Mouse (Mus musculus): ENCODE data around the gene Ppid.

Ppid gene

DNA sequence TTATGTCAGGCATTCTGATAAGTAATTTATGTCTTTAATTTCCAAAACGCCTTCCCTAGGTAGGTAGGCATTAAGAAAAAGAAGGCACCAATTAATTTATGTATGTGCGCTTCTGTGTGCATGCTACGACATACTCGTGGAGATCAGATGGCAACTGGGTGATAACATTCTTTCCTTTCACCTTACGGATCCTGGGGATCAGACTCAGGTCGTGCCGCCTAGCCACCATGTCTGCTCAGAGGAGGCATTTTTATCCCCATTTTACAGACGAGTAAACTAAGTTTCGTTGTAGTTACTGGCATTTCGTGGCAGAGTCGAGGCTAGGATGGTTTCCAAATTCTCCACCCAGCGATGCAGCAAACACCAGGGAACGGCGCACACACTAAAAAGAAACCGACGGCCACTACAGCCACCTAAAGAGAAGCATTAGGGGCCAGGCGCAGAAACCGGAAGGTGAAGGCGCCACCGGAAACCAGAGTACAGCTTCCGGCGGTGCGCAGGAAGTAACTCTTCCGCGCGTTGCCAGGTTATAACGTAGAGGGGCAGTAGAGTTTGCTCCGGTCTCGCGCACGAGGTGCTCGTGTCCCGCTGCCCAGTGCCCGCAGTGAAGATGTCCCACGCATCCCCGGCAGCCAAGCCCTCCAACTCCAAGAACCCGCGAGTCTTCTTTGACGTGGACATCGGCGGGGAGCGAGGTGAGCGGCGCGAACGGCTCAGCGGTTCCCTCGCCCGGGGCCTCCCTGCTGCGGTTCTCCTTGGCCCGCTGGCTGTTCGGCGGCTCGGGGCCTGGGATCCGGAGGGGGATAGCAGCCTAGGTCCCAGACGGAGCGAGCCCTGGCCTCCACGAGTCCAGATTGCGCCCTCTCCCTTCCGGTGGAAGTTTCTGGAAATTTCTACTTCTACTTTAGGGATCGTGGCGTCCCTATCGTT is at the start of gene Ppid:
TSS of gene Ppid (plus strand) at position 480 of the 930 bp plus-strand sequence.
- DNase-seq, result peak; percentile 81 to 90

DNA sequence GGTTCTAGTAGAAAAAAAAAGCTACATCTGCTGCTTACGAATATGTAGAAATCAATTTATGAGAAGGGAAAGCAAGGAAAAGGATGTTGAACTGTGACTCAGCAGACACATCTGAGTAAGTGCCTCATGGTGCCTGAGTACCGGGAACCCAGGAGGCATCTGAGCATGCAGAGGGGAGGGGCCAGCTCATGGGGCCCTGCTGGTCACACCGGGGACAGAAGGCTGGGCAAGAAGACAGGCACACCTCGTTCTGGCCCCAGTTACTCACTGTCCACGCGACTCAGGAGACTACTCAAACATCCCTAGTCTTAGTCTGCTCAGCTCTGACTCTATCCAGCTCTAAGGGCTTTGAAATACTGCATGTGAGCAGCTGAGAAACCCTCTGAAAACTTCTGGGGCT is 48.6 kb upstream of the Ppid start:
- DNase-seq, result peak; percentile 52 to 86

DNA sequence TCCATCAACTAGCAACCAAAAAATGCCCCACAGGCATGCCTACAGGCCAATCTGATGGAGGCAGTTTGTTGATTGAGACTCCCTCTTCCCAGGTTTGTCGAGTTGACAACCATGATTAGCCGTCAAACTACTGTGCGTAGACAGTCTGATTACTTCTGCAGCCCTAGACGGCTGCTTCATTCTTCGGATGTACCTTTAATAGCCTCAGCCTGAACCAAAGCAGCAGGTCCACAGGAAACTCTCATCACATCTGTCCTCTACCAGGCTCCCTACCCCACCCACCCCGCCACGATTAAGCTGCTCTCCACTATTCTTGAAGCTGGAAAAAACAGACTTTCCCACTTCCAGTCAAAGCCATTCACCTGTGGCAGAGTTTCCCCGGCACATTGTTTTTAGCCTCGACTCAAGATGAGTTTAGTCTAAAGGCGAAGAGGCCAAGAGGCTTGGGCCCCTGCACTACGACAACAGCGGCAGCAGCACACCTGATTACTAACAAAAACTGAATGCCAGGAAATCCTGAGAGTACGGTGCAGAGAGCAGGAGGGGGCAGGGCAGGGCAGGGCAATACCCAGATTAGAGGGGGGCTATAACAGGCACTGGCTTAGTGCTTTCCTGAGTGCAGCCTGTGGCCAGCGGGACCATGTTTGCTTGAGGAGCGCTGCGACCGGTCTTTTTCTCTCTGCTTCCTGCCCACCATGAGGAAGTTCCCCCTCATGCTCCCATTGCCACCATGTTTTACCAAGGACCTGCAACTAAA is 42.3 kb upstream of the Ppid start:
- DNase-seq, result no peak

DNA sequence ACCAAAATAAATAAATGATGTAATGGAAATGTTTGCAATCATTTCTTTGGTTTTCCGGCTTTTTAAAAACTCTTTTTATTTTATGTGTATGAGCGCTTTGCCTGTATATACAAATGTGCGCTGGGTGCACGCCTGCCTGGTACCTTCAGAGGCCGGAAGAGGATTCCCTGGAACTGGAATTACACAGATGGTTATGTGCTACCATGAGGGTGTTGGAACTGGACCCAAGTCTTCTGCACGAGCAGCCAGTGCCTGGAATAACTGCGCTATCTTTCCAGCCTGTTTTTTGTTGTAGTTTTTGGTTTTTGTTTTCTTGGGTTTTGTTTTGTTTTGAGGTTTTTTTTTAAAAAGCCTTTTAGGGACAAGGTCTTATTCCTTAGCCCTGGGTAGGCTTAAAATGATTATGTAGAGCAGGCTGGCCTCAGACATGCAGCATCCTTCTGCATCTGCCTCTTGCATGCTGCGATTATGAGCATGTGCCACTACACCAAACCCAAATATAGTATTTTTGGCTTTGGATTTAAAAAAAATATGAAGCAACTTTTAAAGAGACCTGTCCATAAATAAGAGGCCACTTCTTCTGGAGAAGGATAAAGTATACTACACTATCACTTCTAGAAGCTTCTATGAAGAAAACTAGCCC is 41.3 kb upstream of the Ppid start:
- no peak for DNase-seq

DNA sequence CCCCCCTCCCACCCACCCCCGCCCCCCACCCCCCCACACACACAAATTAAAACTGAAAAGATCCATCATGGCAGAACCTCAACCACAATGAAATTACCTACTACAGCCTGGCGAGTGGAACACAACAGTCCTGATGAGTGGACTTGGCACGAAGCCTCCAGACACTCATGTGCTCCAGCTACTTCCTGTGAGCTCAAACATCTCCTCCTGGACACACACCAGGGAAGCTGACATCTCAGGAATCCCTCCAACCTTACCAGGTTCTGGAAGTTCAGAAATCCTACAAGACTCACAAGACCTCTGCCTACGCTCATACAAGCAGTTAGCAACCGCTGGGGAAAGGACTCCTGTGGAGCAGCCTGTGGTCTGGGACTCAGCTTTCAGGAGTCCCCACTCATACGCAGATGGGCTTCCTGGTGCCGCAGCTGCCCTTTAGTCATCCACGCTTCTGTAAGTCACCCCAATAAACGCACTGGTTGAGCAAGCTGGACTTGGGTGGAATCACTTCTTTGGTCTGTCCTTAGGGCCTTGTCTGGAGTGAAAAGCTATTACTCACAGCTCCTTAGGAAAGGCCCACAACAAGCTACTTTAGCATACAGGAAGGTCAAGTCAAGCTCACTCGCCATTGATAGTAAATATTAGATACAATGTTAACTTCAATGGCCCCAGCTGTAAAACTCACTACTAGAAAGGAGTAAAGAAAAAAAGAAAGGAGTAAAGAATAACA is 39.2 kb upstream of the Ppid start:
- peak; percentile 61 for DNase-seq

DNA sequence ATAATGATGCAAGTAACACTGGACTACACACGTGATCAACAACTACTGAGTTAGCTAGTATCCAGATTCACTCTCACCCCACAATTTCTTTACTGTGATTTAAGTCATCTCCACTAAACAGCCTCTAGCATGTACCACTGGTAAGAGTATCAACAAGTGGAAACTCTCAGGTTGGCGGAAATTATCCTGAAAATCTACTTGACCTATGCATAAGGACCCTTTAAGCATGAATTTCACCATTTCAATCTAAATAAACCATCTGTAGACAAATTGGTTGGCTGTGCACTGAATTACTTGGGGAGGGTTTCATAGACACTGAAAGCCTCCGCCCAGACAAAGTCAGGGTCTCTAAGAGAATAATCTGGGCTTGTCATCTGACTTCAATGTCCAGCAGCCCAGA is 37.4 kb upstream of the Ppid start:
- no peak for DNase-seq

DNA sequence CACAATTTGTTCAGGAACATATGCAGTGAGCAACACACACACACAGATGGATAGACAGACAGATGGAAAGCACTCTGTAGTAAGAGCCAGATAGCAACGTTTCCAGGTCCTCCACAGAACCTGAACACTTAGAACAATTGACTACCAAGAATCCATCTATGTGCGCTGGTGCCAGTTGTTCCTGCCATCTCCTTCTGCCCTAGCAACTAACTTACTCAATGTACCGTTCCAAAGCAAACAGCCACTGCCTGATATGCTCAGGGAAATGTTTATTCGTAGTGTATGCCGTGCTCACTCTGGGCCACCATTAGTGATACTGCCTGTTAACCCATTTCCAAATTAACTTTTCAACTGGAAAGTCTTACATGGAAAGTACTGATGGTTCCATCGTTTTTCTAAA is 36.1 kb upstream of the Ppid start:
- DNase-seq, result no peak

DNA sequence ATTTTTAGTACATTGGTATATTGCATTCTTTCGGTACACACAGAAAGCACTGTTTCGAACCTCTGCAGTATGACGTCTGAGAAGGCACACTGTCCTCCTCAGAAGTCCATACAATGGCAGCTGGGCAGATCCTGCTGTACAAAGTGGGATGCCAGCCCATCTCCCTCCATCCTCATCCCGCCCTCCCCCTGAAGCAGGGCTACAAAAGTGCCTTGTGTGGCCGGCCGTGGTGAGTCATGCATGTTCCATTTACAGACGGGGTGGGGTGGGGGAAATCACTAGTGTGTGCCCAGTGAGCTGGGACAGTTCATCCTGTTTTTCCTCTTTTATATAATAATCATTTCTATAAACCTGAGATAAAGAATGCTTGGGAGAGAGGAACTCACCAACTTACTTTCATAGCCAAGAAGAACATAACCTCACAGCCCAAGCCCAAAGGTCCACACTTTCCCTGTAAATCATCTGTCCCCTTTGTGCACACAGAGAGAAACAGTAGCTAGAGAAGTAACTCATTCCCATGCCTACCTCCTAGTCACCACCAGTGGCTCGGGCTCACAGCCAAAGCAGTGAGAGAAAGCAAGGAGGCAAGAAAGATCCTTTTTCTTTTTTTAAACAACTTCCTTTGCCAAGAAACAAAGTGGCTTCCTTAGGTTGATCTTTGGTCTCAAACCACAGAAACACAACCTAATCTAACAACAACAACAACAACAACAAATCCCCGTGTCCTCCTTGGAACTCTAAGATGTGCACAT is 31.9 kb upstream of the Ppid start:
- peak; percentile 90 to 94 for DNase-seq

DNA sequence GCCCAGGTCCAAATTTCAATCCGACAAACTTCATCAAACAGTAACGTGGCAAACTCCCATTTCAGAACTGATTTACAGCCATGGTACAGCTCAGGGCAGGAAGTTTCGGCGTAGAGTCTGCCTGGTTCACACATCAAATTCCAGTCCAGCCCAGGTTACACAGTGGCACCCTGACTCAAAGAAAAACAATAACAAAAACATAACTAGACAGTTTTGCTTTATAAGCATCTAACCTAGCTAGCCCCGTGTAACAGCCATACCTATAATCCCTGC is 31.4 kb upstream of the Ppid start:
- DNase-seq, result peak; percentile 63 to 84

DNA sequence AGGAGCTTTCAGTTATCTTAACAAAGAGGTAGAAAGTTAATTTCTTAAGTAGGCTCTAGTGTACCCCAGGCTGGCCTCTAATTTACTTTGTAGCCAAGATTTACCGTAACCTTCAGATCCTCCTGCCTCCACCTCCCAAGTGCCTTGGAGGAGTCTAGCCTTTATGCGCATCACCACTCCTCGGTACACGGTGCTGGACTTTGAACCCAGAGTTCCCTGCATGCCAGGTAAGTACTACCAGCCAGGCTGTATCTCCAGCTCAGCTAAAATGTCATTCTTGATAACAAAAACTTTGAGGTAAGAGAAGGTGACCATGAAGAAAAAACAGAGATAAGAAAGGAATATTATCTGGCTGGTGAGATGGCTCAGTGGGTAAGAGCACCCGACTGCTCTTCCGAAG is 30.6 kb upstream of the Ppid start:
- peak; percentile 73 to 81 for DNase-seq

DNA sequence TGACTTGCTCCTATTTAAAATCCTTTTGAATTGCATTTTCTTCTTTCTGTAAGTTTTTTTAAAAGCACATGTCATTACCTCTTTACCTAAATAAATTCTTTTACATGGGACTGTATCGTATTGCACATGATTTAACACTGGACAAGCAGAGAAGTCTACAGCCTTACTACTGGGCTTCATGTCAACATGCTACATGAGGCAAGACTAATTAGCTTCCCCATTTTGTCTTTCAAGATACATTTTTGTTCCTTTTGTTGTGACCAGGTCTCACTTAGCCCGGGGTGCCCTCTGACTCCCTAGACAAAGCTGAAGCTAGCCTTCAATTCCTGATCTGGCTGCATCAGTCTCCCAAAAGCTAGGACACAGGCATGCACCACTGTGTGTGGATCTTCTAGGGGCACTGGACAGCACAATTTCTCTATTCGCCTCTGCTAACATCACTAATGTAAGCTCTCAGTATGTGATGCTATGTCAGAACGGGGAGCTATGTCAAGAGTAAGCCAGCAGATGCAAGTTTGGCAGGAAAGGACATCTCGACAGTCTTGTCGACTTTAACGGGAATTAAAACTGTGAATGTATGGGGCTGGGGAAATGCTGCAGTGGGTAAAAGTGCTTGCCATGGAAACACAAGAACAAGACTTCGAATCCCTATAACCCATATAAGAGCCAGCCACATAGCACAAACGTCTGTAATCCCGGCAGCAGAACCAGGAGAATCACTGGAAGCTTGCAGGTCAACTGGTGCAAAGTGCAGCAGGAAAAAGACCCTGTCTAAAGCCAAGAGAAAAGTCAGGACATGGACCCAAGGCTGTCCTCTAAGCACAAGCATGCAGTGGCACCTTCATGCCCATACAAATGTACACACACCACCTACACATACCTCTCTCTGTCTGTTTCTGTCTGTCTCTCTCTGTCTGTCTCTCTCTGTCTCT is 29.1 kb upstream of the Ppid start:
- DNase-seq, result no peak

DNA sequence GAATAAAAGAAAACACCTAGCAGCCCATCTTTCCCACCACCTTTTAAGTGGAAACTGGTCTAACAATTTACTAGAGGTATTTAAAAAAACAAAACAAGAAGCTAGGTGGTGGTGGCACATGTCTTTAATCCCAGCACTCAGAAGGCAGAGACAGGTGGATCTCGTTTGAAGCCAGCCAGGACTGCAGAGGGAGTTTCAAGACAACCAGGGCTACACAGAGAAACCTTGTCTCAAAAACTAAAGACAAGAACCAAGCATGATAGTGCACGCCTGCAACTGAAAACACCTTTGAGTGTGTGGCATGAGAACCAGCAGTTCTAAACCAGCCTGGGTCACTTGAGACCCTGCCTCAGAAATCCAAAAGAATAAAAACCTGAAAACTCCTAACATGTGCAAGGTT is 27.6 kb upstream of the Ppid start:
- no peak for DNase-seq

DNA sequence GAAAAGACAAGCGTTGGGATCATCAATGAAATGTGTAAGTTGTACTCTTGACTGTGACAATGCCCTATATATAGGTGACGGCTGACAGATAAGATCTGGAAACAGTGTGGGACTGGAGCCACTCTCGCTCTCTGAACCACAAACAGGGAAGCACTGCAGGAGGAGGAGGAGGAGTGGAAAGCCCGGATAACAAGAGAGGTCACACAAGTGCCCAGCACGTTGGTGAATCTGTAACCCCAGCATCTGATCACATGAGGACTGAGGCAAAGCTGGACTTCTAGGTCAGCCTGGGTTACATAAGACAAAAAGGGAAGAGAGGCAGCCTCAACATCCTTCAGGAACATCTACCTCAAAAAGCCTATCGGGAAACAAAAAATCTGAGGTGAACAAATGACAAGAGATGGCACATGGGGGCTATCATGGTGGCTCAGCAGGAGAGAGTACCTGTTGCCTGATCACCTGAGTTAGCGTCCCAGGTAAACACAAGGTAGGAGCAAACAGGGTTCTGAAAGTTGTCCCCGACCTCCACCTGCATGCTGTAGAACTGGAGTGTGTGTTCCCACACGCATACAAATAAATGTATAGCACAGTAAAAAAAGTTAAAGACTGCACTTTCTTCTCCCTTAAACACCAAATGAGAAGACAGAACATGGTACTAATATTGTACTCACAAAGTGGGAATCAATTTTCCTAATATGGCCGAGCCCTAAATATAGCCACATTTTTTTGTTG is 26.1 kb upstream of the Ppid start:
- peak; percentile 72 to 89 for DNase-seq

DNA sequence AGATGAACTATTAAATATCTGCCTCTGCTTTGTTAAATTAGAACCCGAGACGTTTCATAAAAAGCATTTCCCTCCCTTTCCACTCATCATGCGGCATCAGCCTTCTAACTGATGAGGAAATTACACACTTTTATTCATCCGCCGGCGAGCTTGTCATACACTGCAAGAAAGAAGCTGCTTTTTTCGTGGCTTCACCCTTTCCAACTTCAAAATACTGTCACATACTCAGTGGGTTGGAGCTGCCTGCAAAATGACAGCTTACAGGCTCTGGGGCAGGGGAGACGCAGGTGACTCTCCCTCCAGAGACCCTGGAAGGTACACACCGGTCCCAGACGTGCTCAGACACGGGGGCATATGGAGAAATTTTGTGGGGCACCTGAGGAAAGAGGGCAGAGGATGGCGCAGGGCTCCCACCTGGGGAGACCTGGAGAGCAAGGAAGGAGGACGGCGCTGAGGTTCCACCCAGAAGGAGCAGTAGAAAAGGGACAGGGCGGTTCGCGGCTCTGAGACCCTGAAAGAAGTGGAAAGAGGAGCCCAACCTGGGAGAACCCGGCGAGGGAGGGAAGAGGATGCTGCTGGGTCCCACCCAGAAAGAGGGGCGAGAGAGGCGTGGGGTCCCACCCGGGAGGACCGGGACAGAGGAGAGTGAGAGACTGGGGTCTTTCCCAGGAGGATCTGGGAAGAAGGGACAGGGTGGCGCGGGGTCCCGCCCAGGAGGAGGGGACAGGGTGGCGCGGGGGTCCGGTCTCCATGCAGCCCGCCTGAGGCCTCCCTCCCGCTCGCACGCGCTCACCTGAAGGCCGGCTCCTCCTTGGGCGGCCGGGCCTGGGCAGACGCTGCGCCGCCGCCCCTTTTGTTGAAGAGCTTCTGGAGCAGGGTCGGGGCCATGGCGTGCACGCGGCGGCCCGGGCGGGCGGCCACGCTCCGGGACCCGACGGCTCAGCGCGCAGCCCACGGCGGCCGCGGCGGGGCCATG is 24.1 kb upstream of the Ppid start:
- peak; percentile 23 to 53 for DNase-seq

DNA sequence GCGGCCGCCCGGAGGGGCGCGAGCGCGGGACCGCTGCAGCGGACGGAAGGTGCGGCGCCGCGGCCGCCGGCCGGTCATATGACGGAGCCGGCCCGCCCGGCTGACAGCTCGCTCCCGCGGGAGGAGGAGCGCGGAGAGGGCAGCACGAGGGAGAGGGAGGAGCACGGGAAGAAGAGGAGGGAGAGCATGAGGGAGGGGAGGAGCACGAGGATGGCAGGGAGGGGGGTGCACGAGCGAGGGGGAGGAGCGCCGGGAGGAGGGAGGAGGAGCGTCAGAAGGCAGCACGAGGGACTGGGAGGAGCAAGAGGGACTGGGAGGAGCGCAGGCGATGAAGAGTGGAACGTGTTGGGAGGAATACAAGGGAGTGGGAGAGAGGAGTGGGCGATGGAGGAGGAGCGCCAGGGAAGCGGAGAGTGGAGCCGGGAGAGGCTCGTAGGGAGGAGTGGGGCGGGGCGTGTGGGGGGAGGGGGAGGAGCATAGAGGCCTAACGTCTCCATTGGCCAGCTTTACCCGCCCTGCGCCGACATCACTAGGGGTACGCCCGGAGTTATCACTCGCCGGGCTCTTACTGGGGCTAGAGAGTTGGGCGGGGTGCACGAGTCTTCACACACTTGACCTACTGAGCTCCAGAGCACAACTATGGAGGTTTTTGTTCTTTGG is 23.3 kb upstream of the Ppid start, which contains the start of gene Fnip2:
TSS of gene Fnip2 (minus strand) at position 94 of the 660 bp plus-strand sequence.
- DNase-seq, result peak; percentile 92 to 97

DNA sequence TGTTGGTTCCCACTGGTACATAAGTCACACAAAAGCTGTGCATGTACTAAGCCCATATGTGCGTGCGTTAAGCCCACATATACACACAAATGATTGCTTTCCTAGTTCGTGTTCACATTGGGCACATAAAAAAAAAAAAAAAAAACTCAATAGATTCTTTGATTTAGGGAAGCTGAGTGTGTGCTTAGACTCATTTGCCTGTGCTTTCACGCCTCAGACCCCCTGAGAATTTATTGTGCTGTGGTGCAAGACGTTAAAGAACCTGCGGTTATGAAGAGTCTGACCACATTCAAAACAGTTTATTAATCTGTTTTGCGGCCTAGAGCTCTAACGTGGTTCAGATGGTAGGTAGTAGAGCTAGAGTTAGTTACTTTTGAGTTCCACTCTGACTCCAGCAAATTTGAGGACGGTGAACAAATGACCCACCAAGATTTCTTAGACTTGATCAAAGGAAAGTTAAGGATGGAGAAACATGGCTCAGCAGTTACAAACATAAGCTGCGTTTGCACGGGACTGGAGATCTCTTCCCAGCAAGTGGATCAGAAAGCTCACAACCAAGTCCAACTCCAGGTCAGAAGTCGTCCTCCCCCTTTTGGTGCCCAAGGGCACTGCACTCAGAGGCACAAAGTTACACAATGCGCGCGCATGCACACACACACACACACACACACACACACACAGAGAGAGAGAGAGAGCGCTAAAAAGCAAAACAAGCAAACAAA is 22.4 kb upstream of the Ppid start:
- no peak for DNase-seq

DNA sequence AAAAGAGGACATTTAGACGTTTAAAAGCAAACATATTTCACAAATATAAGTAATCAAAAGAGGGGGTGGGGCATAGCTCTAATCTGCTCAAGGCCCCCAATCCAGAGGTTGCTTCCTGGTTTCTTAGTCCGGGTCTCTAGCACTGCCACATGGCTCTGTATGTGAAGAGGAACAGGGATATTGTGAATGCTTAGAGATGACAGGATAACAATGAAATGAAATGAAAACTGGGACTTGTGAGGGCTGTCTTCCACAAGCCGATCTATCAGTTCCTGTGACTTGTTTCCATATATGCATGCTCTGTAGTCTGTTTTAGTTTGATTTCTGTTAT is 21.8 kb upstream of the Ppid start:
- no peak for DNase-seq

DNA sequence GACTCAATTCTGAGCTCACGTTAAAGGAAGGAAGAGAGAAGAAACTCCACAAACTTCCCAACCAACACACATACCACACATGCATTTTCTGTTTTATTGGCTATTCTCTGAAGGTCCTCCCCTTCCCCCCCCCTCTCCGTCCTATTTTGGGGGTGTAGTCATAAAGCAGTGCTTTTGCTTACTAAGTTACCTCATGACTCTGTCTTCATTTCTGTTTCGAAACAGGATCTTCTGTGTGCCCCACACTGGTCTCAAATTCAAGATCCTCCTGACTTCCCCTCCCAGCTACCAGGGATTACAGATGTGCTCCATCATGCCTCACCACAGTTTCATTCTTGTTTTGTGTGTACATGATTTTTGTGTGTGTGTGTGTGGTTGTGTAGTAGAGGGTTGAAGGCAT is 18.7 kb upstream of the Ppid start:
- DNase-seq, result no peak
